Comparison of ENCODE assay signal across 7 mouse cellular contexts in the genomic region with DNA sequence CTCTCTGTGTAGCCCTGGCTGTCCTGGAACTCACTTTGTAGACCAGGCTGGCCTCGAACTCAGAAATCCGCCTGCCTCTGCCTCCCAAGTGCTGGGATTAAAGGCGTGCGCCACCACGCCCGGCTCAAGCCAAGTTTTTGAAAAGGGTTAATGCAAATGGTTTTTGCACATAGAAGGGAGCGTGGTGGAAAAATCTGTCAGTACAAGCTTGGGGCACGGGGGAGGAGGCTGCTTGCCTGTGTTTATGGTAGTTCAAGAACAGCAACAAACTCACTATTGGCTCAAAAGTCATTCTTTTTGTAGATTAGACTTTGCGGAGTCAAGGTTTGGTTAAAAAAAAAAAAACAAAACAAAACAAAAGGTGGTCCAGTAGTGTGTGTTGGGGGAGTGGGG. TPM values are rescaled to one million over a fixed set of nuclear protein-coding genes. Genes with fewer than 3 reads are reported as not detected.
DNase-seq lines count a peak whose midpoint lies in the region; ATAC-seq and TF ChIP-seq lines count a peak whose summit lies in the region.
"Not testable (repeated sequence)": the region's sequence is repeated elsewhere in the genome, so short reads cannot be mapped to it uniquely, and the experiment has no call there.

No protein-coding gene starts in this region.

- not testable (repeated sequence) for ATAC-seq in embryonic facial prominence, embryonic 12.5 days (ENCODE audit: insufficient number of reproducible peaks, insufficient read depth, low FRiP score, low TSS enrichment); hindbrain, embryonic 15.5 days (ENCODE audit: low FRiP score, low read depth); liver, postnatal 0 days; midbrain, embryonic 13.5 days; stomach, embryonic 15.5 days (ENCODE audit: insufficient read depth, low FRiP score, low read depth)

- not testable (repeated sequence) for H3K9ac ChIP-seq in embryonic facial prominence, embryonic 12.5 days; hindbrain, embryonic 15.5 days; midbrain, embryonic 13.5 days (replicated peaks); stomach, embryonic 15.5 days
- H3K9ac ChIP-seq in liver, postnatal 0 days (replicated peaks), result peak overlapping the region; percentile 62

- peak overlapping the region; percentile 32 for H3K4me3 ChIP-seq in embryonic facial prominence, embryonic 12.5 days
- H3K4me3 ChIP-seq in heart, embryonic 10.5 days, result peak overlapping the region; percentile 64
- H3K4me3 ChIP-seq in hindbrain, embryonic 15.5 days, result peak overlapping the region; percentile 28; the same call in 1 of the 2 replicates
- H3K4me3 ChIP-seq in limb, embryonic 10.5 days, result peak overlapping the region; percentile 50
- peak overlapping the region; percentile 56 for H3K4me3 ChIP-seq in liver, postnatal 0 days (ENCODE audit: low read depth, low read length)
- peak overlapping the region; percentile 25 for H3K4me3 ChIP-seq in midbrain, embryonic 13.5 days (replicated peaks)
- peak overlapping the region; percentile 37 for H3K4me3 ChIP-seq in stomach, embryonic 15.5 days (replicated peaks)

- 55% methylated on average over 9 of the region's 9 CpGs for WGBS in embryonic facial prominence, embryonic 12.5 days
- 39% methylated on average over 9 of the region's 9 CpGs for WGBS in heart, embryonic 10.5 days
- WGBS in hindbrain, embryonic 15.5 days, result 51% methylated on average over 9 of the region's 9 CpGs
- 41% methylated on average over 9 of the region's 9 CpGs for WGBS in limb, embryonic 10.5 days
- 61% methylated on average over 9 of the region's 9 CpGs for WGBS in liver, postnatal 0 days (ENCODE audit: insufficient replicate concordance)
- WGBS in midbrain, embryonic 13.5 days, result 47% methylated on average over 9 of the region's 9 CpGs
- WGBS in stomach, embryonic 15.5 days, result 51% methylated on average over 9 of the region's 9 CpGs

- not testable (repeated sequence) for TF ChIP-seq EP300 in liver, postnatal 0 days (IDR thresholded peaks at IDR 0.05; ENCODE audit: low read depth)

- not testable (repeated sequence) for DNase-seq in heart, embryonic 10.5 days (ENCODE audit: low spot score); limb, embryonic 10.5 days (ENCODE audit: low spot score); liver, postnatal 0 days

- not testable (repeated sequence) for H3K27ac ChIP-seq in embryonic facial prominence, embryonic 12.5 days; hindbrain, embryonic 15.5 days (replicated peaks); limb, embryonic 10.5 days; midbrain, embryonic 13.5 days; stomach, embryonic 15.5 days
- H3K27ac ChIP-seq in heart, embryonic 10.5 days, result peak overlapping the region; percentile 78; the same call in 1 of the 2 replicates
- peak overlapping the region; percentile 90 for H3K27ac ChIP-seq in liver, postnatal 0 days (ENCODE audit: low read depth)

- H3K27me3 ChIP-seq in embryonic facial prominence, embryonic 12.5 days; hindbrain, embryonic 15.5 days; liver, postnatal 0 days (ENCODE audit: insufficient read depth, low read length); stomach, embryonic 15.5 days (replicated peaks): not testable (repeated sequence)
- H3K27me3 ChIP-seq in heart, embryonic 10.5 days (ENCODE audit: insufficient read depth, poor library complexity, severe bottlenecking), result peaks cover 60% of the 10 kb centered on the region
- peaks cover 28% of the 10 kb centered on the region for H3K27me3 ChIP-seq in limb, embryonic 10.5 days (ENCODE audit: low read depth, poor library complexity, severe bottlenecking)
- peaks cover 22% of the 10 kb centered on the region for H3K27me3 ChIP-seq in midbrain, embryonic 13.5 days

- peaks cover 33% of the 10 kb centered on the region for H3K4me1 ChIP-seq in embryonic facial prominence, embryonic 12.5 days
- not testable (repeated sequence) for H3K4me1 ChIP-seq in heart, embryonic 10.5 days; liver, postnatal 0 days (ENCODE audit: insufficient read depth); stomach, embryonic 15.5 days
- H3K4me1 ChIP-seq in hindbrain, embryonic 15.5 days (replicated peaks), result peaks cover 17% of the 10 kb centered on the region
- H3K4me1 ChIP-seq in limb, embryonic 10.5 days, result peaks cover 34% of the 10 kb centered on the region
- H3K4me1 ChIP-seq in midbrain, embryonic 13.5 days (replicated peaks), result peaks cover 15% of the 10 kb centered on the region

- not testable (repeated sequence) for H3K36me3 ChIP-seq in embryonic facial prominence, embryonic 12.5 days; heart, embryonic 10.5 days; hindbrain, embryonic 15.5 days; limb, embryonic 10.5 days; liver, postnatal 0 days (replicated peaks; ENCODE audit: insufficient read depth, low read length); midbrain, embryonic 13.5 days; stomach, embryonic 15.5 days

- not testable (repeated sequence) for TF ChIP-seq CTCF in liver, postnatal 0 days (IDR thresholded peaks at IDR 0.05; ENCODE audit: low read depth)

- H3K4me2 ChIP-seq in embryonic facial prominence, embryonic 12.5 days (replicated peaks), result peak overlapping the region; percentile 63
- peak overlapping the region; percentile 60 for H3K4me2 ChIP-seq in hindbrain, embryonic 15.5 days
- peak overlapping the region; percentile 77 for H3K4me2 ChIP-seq in liver, postnatal 0 days (ENCODE audit: low read depth, low read length)
- H3K4me2 ChIP-seq in midbrain, embryonic 13.5 days (replicated peaks), result peak overlapping the region; percentile 57
- peak overlapping the region; percentile 87 for H3K4me2 ChIP-seq in stomach, embryonic 15.5 days

- H3K9me3 ChIP-seq in embryonic facial prominence, embryonic 12.5 days; heart, embryonic 10.5 days; hindbrain, embryonic 15.5 days; limb, embryonic 10.5 days (replicated peaks); liver, postnatal 0 days (ENCODE audit: low read length); midbrain, embryonic 13.5 days; stomach, embryonic 15.5 days: not testable (repeated sequence)

RNA-seq across cellular contexts. Expression of gene Fam169b, which starts 1.8 kb away (rescaled TPM):
- 1.4 and 2.3 TPM in 2 replicates for polyA plus RNA-seq in embryonic facial prominence, embryonic 12.5 days (2016; fragmentation: Nextera tagmentation; extraction: Ambion mirVana)
- polyA plus RNA-seq in heart, embryonic 10.5 days (2016; fragmentation: Nextera tagmentation; extraction: Ambion mirVana), result 0.19 and 0.28 TPM in 2 replicates
- polyA plus RNA-seq in hindbrain, embryonic 15.5 days (2015; fragmentation: Nextera tagmentation; extraction: Ambion mirVana), result 0.12 TPM in 2 replicates
- 0.36 and 1.2 TPM in 2 replicates for polyA plus RNA-seq in limb, embryonic 10.5 days (2016; fragmentation: Nextera tagmentation; extraction: Ambion mirVana)
- polyA plus RNA-seq in liver, postnatal 0 days (2015; fragmentation: Nextera tagmentation; extraction: Ambion mirVana), result 4.5 and 4.7 TPM in 2 replicates
- polyA plus RNA-seq in midbrain, embryonic 13.5 days (2015; fragmentation: Nextera tagmentation; extraction: Ambion mirVana), result 0.09 TPM in 1 of 2 replicates, not detected in the other
- polyA plus RNA-seq in stomach, embryonic 15.5 days (2015; fragmentation: Nextera tagmentation; extraction: Ambion mirVana), result 0.13 and 0.40 TPM in 2 replicates

RNA-seq across cellular contexts. Expression of gene Pgpep1l, which starts 11.4 kb away (rescaled TPM):
- polyA plus RNA-seq in embryonic facial prominence, embryonic 12.5 days (2016; fragmentation: Nextera tagmentation; extraction: Ambion mirVana), result not detected in 2 replicates
- polyA plus RNA-seq in heart, embryonic 10.5 days (2016; fragmentation: Nextera tagmentation; extraction: Ambion mirVana), result not detected in 2 replicates
- not detected in 2 replicates for polyA plus RNA-seq in hindbrain, embryonic 15.5 days (2015; fragmentation: Nextera tagmentation; extraction: Ambion mirVana)
- not detected in 2 replicates for polyA plus RNA-seq in limb, embryonic 10.5 days (2016; fragmentation: Nextera tagmentation; extraction: Ambion mirVana)
- not detected in 2 replicates for polyA plus RNA-seq in liver, postnatal 0 days (2015; fragmentation: Nextera tagmentation; extraction: Ambion mirVana)
- not detected in 2 replicates for polyA plus RNA-seq in midbrain, embryonic 13.5 days (2015; fragmentation: Nextera tagmentation; extraction: Ambion mirVana)
- not detected in 2 replicates for polyA plus RNA-seq in stomach, embryonic 15.5 days (2015; fragmentation: Nextera tagmentation; extraction: Ambion mirVana)
